Mouse (Mus musculus) heart, postnatal 4 days (tissue): ENCODE measurements around the gene Treml1. TPM values are rescaled to one million over a fixed set of nuclear protein-coding genes. Genes with fewer than 3 reads are reported as not detected.
A peak's percentile ranks its signal among the peaks of the same experiment; 100 is the strongest.

Experiments
- DNase-seq: peaks from one replicate; pipeline ENCODE4 v3.0.0; 2021
- total RNA-seq, 2 experiments: library from RNA; stranded (reverse); gene quantifications; 2 replicates each; pipeline ENCODE4 v1.2.3; 2021

Treml1 gene
- total RNA-seq, 2 experiments from 2014 or later, result 0.20 to 0.31 TPM

DNA sequence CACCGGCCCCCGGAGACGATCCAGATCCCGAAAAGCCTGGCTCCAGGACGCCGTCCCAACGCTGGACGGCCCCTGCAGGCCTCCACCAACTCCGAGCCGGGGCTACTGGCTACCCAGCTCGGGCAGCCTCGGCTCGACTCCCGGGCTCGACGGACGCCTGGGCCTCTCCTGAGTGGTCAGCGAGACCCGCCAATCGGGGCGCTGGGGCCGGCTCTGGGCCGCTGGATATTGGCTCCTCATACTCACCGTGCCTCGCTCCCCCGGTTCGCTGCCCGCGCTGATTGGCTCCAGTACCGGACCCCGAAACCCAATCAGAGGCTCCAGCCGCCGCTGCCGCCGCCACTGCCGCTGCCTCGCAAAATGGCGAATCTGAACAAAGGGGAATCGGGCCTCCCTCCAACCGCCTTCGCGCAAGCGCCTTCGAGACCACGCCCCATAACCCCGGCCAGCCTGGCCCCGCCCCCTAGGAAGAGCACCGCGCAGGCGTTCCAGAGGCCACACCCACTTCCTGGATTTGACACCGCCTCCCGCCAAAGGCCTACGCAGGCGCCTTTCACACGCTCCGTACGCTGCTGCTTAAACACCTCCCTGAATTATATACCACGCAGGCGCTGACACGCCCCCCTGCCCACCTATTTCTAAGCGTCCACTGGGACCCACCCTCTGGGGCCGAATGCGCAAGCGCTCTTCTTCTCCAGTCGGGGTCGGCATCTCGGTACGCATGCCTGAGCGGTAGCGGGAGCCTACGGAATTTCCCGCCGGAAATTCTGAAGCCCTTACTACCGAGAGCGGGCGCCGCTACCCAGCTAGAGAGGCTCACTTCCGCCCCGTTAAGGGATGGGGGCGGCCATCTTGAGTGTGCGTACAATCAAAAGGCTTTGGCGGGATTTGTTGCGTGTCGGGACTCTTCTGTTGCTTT is 49.9 kb downstream of the Treml1 start, which contains the start of the genes Nfya and Oard1:
TSS of gene Nfya (minus strand) at position 527 of the 919 bp plus-strand sequence.
TSS of gene Oard1 (plus strand) at position 635 of the 919 bp plus-strand sequence.
- DNase-seq, result peak; percentile 100

DNA sequence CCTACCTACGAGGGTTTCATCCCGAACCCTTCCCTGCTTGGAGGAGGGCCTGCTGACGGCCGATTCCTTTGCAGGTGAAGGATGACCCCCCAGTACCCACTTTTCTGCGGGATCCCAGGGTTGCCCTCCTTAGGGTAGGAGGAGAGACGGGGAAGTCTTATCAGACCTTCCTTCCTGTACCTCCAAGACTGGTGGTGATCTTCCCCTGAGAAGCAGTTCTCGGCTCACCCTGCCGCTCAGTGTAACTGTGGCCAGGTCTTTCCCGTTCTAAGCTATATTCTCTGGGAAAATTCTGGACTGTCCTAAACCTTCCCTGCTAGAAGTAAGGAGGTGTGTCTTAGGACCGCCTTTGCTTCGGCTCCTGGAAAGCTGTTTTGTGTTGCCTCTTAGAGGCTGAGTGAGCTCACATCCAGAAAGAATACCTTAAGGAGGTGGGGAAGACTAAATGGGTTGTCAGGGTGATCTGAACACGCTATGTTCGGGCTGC is 50.6 kb downstream of the Treml1 start:
- no peak for DNase-seq

DNA sequence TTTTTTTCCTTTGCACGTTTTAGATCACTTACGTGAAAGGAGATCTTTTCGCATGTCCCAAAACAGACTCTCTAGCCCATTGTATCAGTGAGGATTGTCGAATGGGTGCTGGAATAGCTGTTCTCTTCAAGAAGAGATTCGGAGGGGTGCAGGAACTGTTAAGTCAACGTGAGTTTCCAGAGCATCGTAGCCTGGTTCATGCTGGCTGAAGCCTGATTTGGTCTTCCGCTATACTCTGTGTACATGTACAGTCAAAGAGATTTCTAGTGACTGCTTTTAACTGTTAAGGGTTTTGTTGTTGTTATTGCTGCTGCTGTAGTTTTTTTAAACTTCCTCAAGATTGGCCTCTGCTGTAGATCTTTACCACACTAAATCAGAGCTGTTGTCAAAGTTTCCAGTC is 51.5 kb downstream of the Treml1 start:
- DNase-seq, result no peak

DNA sequence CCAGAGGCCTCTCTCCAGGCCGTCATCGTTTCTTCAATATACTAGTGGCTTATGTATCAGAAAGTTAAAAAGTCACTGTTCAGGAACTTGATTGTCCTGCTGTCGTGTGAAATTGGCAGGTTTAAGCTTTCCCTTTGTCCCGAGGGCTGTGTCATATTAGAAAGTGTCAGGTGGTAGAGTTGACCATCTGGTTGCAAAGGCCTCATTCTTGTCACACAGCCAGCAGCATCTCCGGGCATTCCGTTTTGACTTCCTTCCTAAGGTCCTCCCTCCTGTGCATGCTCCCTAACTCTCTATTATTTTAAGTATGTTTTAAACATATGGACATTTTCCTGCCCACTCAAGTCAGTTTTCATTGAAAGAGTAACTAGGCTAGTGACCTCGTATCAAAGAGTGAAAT is 56.3 kb downstream of the Treml1 start:
- DNase-seq, result peak; percentile 47

Other genes starting within 250 kb of the Treml1 start
- not detected for gene 9830107B12Rik, start 213.6 kb upstream of the Treml1 start, total RNA-seq
- not detected for gene A530064D06Rik, start 192.6 kb upstream of the Treml1 start, total RNA-seq
- gene Trem1, start 127.1 kb upstream of the Treml1 start, total RNA-seq, result under 1 TPM in 1 of 2 experiments, not detected in 1; 0.09 TPM
- under 1 TPM in 1 of 2 experiments, not detected in 1; 0.29 TPM for gene Trem3, start 112.1 kb upstream of the Treml1 start, total RNA-seq
- gene Treml4, start 95.6 kb upstream of the Treml1 start, total RNA-seq, result under 1 TPM; 0.41 to 0.45 TPM
- gene Treml2, start 60.4 kb upstream of the Treml1 start, total RNA-seq, result under 1 TPM; 0.19 to 0.25 TPM
- gene B430306N03Rik, start 43.8 kb upstream of the Treml1 start, total RNA-seq, result under 1 TPM; 0.10 to 0.25 TPM
- gene Trem2, start 13.5 kb upstream of the Treml1 start, total RNA-seq, result 1 to 10 TPM; 1.4 to 2.1 TPM
- 10 to 100 TPM; 29.0 to 33.2 TPM for gene Nfya, start 50.0 kb downstream of the Treml1 start, total RNA-seq
- 10 to 100 TPM; 14.5 to 14.6 TPM for gene Oard1, start 50.1 kb downstream of the Treml1 start, total RNA-seq
- gene Apobec2, start 73.0 kb downstream of the Treml1 start, total RNA-seq, result 100 to 1,000 TPM; 207 to 216 TPM
- under 1 TPM; 0.36 to 0.47 TPM for gene Tspo2, start 91.6 kb downstream of the Treml1 start, total RNA-seq
- under 1 TPM; 0.14 to 0.21 TPM for gene Unc5cl, start 95.0 kb downstream of the Treml1 start, total RNA-seq